8 mouse cellular contexts compared by ENCODE assay signal in genomic region chr13:3610795-3611438, GRCm38 (mm10). TPM values are rescaled to one million over a fixed set of nuclear protein-coding genes. Genes with fewer than 3 reads are reported as not detected.
DNase-seq lines count a peak whose midpoint lies in the region; ATAC-seq lines count a peak whose summit lies in the region.

Gene Fam208b (minus strand): TSS chr13:3611108.

- no peaks in the 10 kb centered on the region for H3K27me3 ChIP-seq in hindbrain, embryonic 12.5 days

- peaks cover 7% of the 10 kb centered on the region for H3K4me1 ChIP-seq in hindbrain, embryonic 12.5 days

- H3K9me3 ChIP-seq in hindbrain, embryonic 12.5 days (replicated peaks), result no peaks in the 10 kb centered on the region

- H3K27ac ChIP-seq in hindbrain, embryonic 12.5 days, result peak within 1 kb of the TSS; percentile 90

- H3K9ac ChIP-seq in hindbrain, embryonic 12.5 days, result peak within 1 kb of the TSS; percentile 86

- H3K36me3 ChIP-seq in hindbrain, embryonic 12.5 days, result no peaks in the 10 kb centered on the region

- peak; percentile 98 for DNase-seq in NIH3T3 (ENCODE audit: low read depth)
- peak; percentile 99 for DNase-seq in cerebellum, postnatal 10 days
- DNase-seq in frontal cortex, postnatal 10 days (ENCODE audit: low spot score in 2 of 2), result peak; percentile 99
- DNase-seq in layer of hippocampus, postnatal 14 days (ENCODE audit: low spot score in 2 of 2), result peak; percentile 94 to 99
- DNase-seq in lung, postnatal 14 days, result peak; percentile 98
- peak; percentile 98 for DNase-seq in retina, adult 2 months (ENCODE audit: low read depth, low spot score)
- DNase-seq in thymus, postnatal 36 days, result peak; percentile 94 to 98

- H3K4me3 ChIP-seq in hindbrain, embryonic 12.5 days, result peak within 1 kb of the TSS; percentile 93

- peak within 1 kb of the TSS; percentile 83 for H3K4me2 ChIP-seq in hindbrain, embryonic 12.5 days (replicated peaks)

- ATAC-seq in hindbrain, embryonic 12.5 days (ENCODE audit: low FRiP score), result peak; percentile 100

- 1% methylated on average over 58 of the region's 58 CpGs for WGBS in hindbrain, embryonic 12.5 days

RNA-seq across cellular contexts. Expression of gene Fam208b, which starts in this region (rescaled TPM):
- polyA plus RNA-seq in hindbrain, embryonic 12.5 days (2016; fragmentation: Nextera tagmentation; extraction: Ambion mirVana), result 28.6 and 29.4 TPM in 2 replicates
- 10 to 100 TPM; 24.7 to 25.0 TPM for total RNA-seq in layer of hippocampus, postnatal 14 days (2021)

Comparison
In these comparisons a context has a peak if more than half of its experiments do, and no peak if none do; other contexts are left out.
1. Peak in every context shown above with its lines: DNase-seq, ATAC-seq, H3K4me3 ChIP-seq and H3K27ac ChIP-seq.